Mouse (Mus musculus): ENCODE results near the gene Tarm1.

Gene Tarm1

GRCm38 (mm10) chr7:3440526-3440925 is 61.9 kb downstream of the Tarm1 start:
- no peak for DNase-seq (ENCODE audit: low read depth, low spot score)

GRCm38 (mm10) chr7:3439984-3440383 is 62.4 kb downstream of the Tarm1 start:
- no peak for DNase-seq (ENCODE audit: low read depth, low spot score)

GRCm38 (mm10) chr7:3437941-3438340 is 64.5 kb downstream of the Tarm1 start:
- DNase-seq (ENCODE audit: low read depth, low spot score) = no peak

Measured in mesoderm, embryonic 11.5 days (tissue).